Mouse (Mus musculus) yolk sac, embryonic 10.5 days (tissue): ENCODE measurements at regions not wholly inside any gene's neighbourhood (a gene's known extent, or its start where the extent isn't known, plus 50 kb on each side); places are given as distances from the start of the nearest gene placed in this dataset.

Experiments used
- DNase-seq: peaks from one replicate; pipeline ENCODE4 v3.0.0-alpha.2; 2017; ENCODE audit warnings: low spot score

- no peak for DNase-seq
Measured at GRCm38 (mm10) chr19:26938911-26939310, 53.2 kb downstream of the Gm815 start.

- no peak for DNase-seq
Measured at GRCm38 (mm10) chr19:26944006-26944405, 58.3 kb downstream of the Gm815 start.

GRCm38 (mm10) chr19:26946562-26946961 is 60.9 kb downstream of the Gm815 start:
- DNase-seq, result no peak

GRCm38 (mm10) chr19:26948479-26948878 is 62.8 kb downstream of the Gm815 start:
- no peak for DNase-seq

GRCm38 (mm10) chr19:26949153-26949552 is 63.5 kb downstream of the Gm815 start:
- DNase-seq, result no peak

- DNase-seq, result no peak
Measured at GRCm38 (mm10) chr19:26953348-26953747, 67.7 kb downstream of the Gm815 start.

GRCm38 (mm10) chr19:26966055-26966760 is 80.5 kb downstream of the Gm815 start:
- no peak for DNase-seq

- DNase-seq, result no peak
Measured at GRCm38 (mm10) chr19:26973058-26973457, 87.4 kb downstream of the Gm815 start.

GRCm38 (mm10) chr19:26973773-26974548 is 88.3 kb downstream of the Gm815 start:
- DNase-seq, result no peak

- DNase-seq, result no peak
Measured at GRCm38 (mm10) chr19:26974576-26975204, 89.0 kb downstream of the Gm815 start.

- DNase-seq, result no peak
Measured at GRCm38 (mm10) chr19:26976604-26977322, 91.1 kb downstream of the Gm815 start.

- DNase-seq, result no peak
Measured at GRCm38 (mm10) chr19:26977887-26978639, 92.4 kb downstream of the Gm815 start.

- DNase-seq, result no peak
Measured at GRCm38 (mm10) chr19:26978640-26979007, 92.9 kb downstream of the Gm815 start.

- no peak for DNase-seq
Measured at GRCm38 (mm10) chr19:26979322-26979721, 93.6 kb downstream of the Gm815 start.

- no peak for DNase-seq
Measured at GRCm38 (mm10) chr19:26986672-26987071, 101.0 kb downstream of the Gm815 start.

- no peak for DNase-seq
Measured at GRCm38 (mm10) chr19:26987197-26987596, 101.5 kb downstream of the Gm815 start.

- no peak for DNase-seq
Measured at GRCm38 (mm10) chr19:26987909-26988456, 102.3 kb downstream of the Gm815 start.

- DNase-seq, result no peak
Measured at GRCm38 (mm10) chr19:26994586-26995352, 109.1 kb downstream of the Gm815 start.

- no peak for DNase-seq
Measured at GRCm38 (mm10) chr19:26999596-26999995, 113.9 kb downstream of the Gm815 start.

- no peak for DNase-seq
Measured at GRCm38 (mm10) chr19:27021930-27022329, 136.2 kb downstream of the Gm815 start.

GRCm38 (mm10) chr19:27022917-27023316 is 137.2 kb downstream of the Gm815 start:
- DNase-seq, result no peak
